Mouse (Mus musculus): ENCODE data around the gene Abi3. TPM values are rescaled to one million over a fixed set of nuclear protein-coding genes. Genes with fewer than 3 reads are reported as not detected.

Abi3 gene
- polyA plus RNA-seq, 1 experiment from 2014 or later: 1.5 TPM

DNA sequence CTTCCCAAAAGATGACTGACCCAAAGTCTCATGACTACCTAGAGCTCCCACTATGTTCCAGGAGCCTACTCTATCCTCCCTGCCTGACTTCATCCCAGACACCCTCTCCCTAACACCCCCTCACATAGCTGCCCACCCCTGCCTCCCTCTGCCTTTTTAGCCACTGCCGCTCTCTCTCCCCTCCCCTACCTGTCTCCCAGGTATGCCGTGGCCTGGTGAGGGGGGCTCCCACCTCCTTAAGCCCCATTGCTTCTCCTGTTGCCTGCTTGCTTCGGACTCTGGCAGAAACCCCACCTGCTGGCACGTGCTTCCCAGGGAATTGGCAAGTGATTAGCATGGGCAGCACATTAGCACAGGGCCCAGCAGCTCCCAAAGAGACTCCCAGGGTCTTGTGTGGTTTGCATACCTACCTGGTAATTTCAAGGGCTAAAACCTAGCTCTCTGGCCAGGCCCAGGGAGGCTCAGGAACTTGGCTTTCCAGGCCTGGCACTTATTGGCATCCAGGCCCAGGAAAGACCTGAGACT, 12.7 kb downstream of the Abi3 start:
- no peak overlapping the region for H3K9ac ChIP-seq
- H3K4me2 ChIP-seq: no peak overlapping the region
- H3K9me3 ChIP-seq (replicated peaks): no peaks in the 10 kb centered on the region
- H3K27ac ChIP-seq: no peak overlapping the region
- no peak for ATAC-seq
- H3K27me3 ChIP-seq: peaks cover 96% of the 10 kb centered on the region
- WGBS: 37% methylated on average over 4 of the region's 4 CpGs
- H3K4me3 ChIP-seq: no peak overlapping the region
- H3K36me3 ChIP-seq (ENCODE audit: poor library complexity, severe bottlenecking): no peaks in the 10 kb centered on the region
- peaks cover 33% of the 10 kb centered on the region for H3K4me1 ChIP-seq

DNA sequence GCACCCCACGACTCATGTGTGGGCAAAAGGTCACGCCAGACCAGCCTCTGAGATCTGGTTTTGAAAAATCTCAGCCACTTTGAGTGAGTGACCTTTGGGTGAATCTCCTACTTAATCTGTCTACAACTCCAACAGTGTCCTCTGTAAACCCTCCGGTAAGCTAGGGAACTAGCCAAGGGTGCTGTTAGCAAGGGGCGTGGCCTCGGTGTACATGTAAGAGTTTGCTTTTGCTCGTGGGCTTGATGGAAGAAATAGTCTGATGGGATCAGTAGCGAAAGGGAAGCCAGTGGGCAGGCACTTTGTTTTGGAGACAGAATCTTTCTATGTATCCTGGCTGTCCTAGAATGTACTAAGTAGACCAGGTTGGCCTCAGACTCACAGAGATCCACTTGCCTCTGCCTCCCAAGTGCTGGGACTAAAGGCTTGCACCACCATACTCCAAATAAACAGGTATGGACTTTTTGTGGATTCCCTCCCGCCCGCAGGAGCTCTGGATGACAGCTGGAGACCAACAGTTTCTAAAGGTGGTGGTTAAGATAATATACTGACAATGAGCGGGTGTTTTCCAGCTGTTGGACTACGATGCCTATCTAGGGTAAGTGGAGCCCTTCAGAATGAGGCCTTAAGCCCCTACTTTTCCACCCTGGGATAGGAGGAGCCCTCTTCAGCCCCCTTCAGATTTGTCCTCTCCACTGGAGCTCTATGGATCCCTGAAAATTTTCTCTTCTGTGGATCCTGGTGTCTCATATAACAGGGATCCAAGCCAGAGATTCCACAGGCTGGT, 13.9 kb downstream of the Abi3 start:
- H3K4me1 ChIP-seq: peaks cover 26% of the 10 kb centered on the region
- H3K36me3 ChIP-seq (ENCODE audit: poor library complexity, severe bottlenecking): no peaks in the 10 kb centered on the region
- H3K27ac ChIP-seq: no peak overlapping the region
- H3K9me3 ChIP-seq (replicated peaks): no peaks in the 10 kb centered on the region
- WGBS: 82% methylated on average over 11 of the region's 11 CpGs
- no peak for ATAC-seq
- H3K4me3 ChIP-seq: no peak overlapping the region
- no peak overlapping the region for H3K4me2 ChIP-seq
- H3K9ac ChIP-seq: no peak overlapping the region
- H3K27me3 ChIP-seq: peaks cover 88% of the 10 kb centered on the region

- Histone ChIP-seq H3K27me3 (peaks cover 88% of the 10 kb centered on the region), H3K4me2 (no peak overlapping the region), H3K27ac (no peak overlapping the region), H3K36me3 (ENCODE audit: poor library complexity, severe bottlenecking) (no peaks in the 10 kb centered on the region), H3K4me3 (no peak overlapping the region), H3K9ac (no peak overlapping the region), H3K4me1 (peaks cover 25% of the 10 kb centered on the region), H3K9me3 (replicated peaks) (no peaks in the 10 kb centered on the region)
- ATAC-seq: no peak
- WGBS: 19% methylated on average over 3 of the region's 3 CpGs
These were observed 14.7 kb downstream of the Abi3 start for GRCm38 (mm10) chr11:95827464-95828085.

- Histone ChIP-seq H3K9ac (no peak overlapping the region), H3K4me2 (no peak overlapping the region), H3K4me1 (peaks cover 25% of the 10 kb centered on the region), H3K36me3 (ENCODE audit: poor library complexity, severe bottlenecking) (no peaks in the 10 kb centered on the region), H3K27ac (no peak overlapping the region), H3K9me3 (replicated peaks) (no peaks in the 10 kb centered on the region), H3K4me3 (no peak overlapping the region), H3K27me3 (peaks cover 85% of the 10 kb centered on the region)
- ATAC-seq: no peak
- 30% methylated on average over 3 of the region's 3 CpGs for WGBS
These were observed 15.2 kb downstream of the Abi3 start for GRCm38 (mm10) chr11:95827168-95827447.

DNA sequence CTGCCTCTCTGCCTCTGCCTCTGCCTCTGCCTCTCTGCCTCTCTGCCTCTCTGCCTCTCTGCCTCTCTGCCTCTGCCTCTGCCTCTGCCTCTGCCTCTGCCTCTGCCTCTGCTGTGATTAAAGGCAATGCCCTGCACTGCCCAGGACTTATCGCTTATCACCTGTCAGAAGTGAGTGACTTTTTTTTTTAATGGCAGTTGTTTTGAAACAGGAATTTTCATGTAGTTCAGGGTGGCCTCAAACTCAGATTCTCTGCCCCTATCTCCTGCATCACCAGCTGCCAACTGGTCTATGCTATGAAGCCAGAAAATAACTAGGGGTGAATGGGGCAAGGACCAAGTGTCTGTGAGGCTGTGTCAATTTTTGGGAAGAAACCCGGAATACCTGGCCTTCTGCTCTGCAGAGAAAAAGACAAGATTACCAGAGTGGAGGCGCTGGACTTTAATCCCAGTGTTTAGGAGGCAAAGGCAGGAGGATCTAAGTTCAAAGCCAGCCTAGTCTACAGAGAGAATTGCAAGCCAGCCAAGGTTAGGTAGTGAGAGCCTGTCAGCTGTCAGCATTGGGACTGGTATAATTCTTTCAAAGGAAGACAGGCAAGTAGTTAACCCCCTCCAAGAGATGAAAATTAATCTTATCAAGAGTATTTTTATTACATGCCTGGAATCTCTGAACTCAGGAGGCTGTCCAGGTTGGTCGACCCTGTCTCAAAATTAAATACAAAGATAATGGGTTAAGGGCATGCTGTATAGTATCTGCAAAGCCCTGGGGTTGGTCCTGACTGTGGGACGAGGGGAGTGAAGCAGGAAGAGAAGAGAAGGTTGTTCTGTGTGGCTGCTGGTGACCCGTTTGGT, 15.7 kb downstream of the Abi3 start:
- no peaks in the 10 kb centered on the region for H3K9me3 ChIP-seq (replicated peaks)
- 60% methylated on average over 6 of the region's 6 CpGs for WGBS
- H3K9ac ChIP-seq: no peak overlapping the region
- no peak overlapping the region for H3K4me3 ChIP-seq
- no peak overlapping the region for H3K27ac ChIP-seq
- H3K36me3 ChIP-seq (ENCODE audit: poor library complexity, severe bottlenecking): no peaks in the 10 kb centered on the region
- H3K4me1 ChIP-seq: peaks cover 25% of the 10 kb centered on the region
- H3K4me2 ChIP-seq: no peak overlapping the region
- no peak for ATAC-seq
- H3K27me3 ChIP-seq: peaks cover 79% of the 10 kb centered on the region

- Histone ChIP-seq H3K9ac (no peak overlapping the region), H3K4me2 (no peak overlapping the region), H3K9me3 (replicated peaks) (no peaks in the 10 kb centered on the region), H3K36me3 (ENCODE audit: poor library complexity, severe bottlenecking) (no peaks in the 10 kb centered on the region), H3K4me1 (peaks cover 16% of the 10 kb centered on the region), H3K27me3 (peaks cover 70% of the 10 kb centered on the region), H3K27ac (no peak overlapping the region), H3K4me3 (no peak overlapping the region)
- WGBS: 46% methylated on average over 3 of the region's 3 CpGs
- ATAC-seq: no peak
These were observed 16.7 kb downstream of the Abi3 start for GRCm38 (mm10) chr11:95825625-95826024.

GRCm38 (mm10) chr11:95824877-95825243, 17.4 kb downstream of the Abi3 start:
- peak overlapping the region; percentile 99 for H3K4me2 ChIP-seq
- H3K27ac ChIP-seq: no peak overlapping the region
- H3K27me3 ChIP-seq: peaks cover 62% of the 10 kb centered on the region
- 1% methylated on average over 10 of the region's 11 CpGs for WGBS
- no peaks in the 10 kb centered on the region for H3K9me3 ChIP-seq (replicated peaks)
- H3K9ac ChIP-seq: peak overlapping the region; percentile 73
- no peaks in the 10 kb centered on the region for H3K36me3 ChIP-seq (ENCODE audit: poor library complexity, severe bottlenecking)
- H3K4me3 ChIP-seq: peak overlapping the region; percentile 65
- peaks cover 11% of the 10 kb centered on the region for H3K4me1 ChIP-seq
- ATAC-seq: no peak; the same call in 1 of the 2 replicates

DNA sequence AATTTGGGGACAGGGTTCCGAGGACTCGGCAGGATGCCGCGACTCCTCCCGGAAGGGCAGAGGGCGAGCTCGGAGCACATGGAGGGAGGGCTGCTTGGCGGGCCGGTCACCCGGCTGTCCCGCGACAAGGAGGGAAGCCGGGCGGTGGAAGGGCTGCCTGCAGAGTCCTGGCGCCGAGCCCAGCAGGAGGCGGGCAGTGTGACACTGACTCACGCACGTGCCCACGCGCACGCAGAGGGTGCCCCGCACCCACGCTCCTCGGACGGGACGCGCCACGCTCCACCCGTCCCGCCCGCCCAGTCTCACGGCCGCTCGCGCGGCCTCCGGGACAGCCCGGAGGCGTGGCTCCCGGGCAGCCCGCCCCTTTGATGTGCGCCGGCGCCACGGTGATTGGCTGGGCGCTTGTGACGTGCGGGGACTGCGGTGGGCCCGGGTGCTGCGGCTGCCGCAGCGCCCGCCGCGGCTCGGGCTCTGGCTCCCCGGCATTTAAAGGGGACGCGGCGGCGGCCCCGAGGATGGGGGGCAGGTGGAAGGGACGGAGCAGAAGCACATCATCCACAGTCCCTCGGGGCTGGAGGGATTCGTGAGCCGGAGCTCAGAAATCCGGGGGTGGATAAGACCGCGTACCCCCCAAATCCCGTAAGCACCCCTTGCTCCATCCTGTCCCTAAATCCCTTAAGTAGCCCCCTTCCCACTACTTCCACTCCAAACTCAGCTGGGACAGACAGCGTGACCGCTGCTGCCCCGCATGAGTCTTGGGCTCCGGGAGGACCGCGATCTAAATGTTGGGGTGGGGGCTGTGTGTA, 18.0 kb downstream of the Abi3 start, which contains the start of gene Phospho1:
Gene Phospho1, plus strand, starts transcription at position 429 of the 806 bp plus-strand sequence.
- peak within 1 kb of the TSS; percentile 73 for H3K9ac ChIP-seq
- no peak within 1 kb of the TSS for H3K27ac ChIP-seq
- peak within 1 kb of the TSS; percentile 99 for H3K4me2 ChIP-seq
- under 1% methylated on average over 70 of the region's 78 CpGs for WGBS
- peak within 1 kb of the TSS; percentile 65 for H3K4me3 ChIP-seq
- H3K4me1 ChIP-seq: peaks cover 11% of the 10 kb centered on the region
- ATAC-seq: peak; percentile 99
- H3K9me3 ChIP-seq (replicated peaks): no peaks in the 10 kb centered on the region
- H3K27me3 ChIP-seq: peaks cover 56% of the 10 kb centered on the region
- H3K36me3 ChIP-seq (ENCODE audit: poor library complexity, severe bottlenecking): no peaks in the 10 kb centered on the region

DNA sequence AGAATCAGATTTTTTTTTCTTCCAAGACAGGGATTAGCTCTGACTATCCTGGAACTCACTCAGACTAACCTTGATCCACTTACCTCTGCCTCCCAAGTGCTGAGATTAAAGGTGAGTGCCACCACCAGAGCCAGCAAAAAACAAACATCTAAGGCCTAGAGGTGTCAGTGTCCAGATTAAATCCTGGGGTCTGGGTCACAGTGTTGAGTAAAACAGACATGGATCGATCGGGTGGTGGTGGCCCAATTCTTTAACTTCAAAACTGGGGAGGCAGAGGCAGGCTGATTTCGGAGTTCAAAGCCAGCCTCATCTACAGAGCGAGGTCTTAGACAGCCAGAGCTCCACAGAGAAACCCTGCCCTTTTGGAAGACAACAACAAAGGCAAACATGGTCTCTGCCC, 19.8 kb downstream of the Abi3 start:
- Histone ChIP-seq H3K9ac (no peak overlapping the region), H3K27ac (no peak overlapping the region), H3K4me2 (no peak overlapping the region), H3K4me1 (peaks cover 11% of the 10 kb centered on the region), H3K4me3 (no peak overlapping the region), H3K36me3 (ENCODE audit: poor library complexity, severe bottlenecking) (no peaks in the 10 kb centered on the region), H3K9me3 (replicated peaks) (no peaks in the 10 kb centered on the region), H3K27me3 (peaks cover 39% of the 10 kb centered on the region)
- 95% methylated on average over 4 of the region's 4 CpGs for WGBS
- ATAC-seq: no peak

- Histone ChIP-seq H3K36me3 (ENCODE audit: poor library complexity, severe bottlenecking) (no peaks in the 10 kb centered on the region), H3K4me1 (peaks cover 11% of the 10 kb centered on the region), H3K4me3 (no peak overlapping the region), H3K9ac (no peak overlapping the region), H3K9me3 (replicated peaks) (no peaks in the 10 kb centered on the region), H3K27ac (no peak overlapping the region), H3K27me3 (peaks cover 30% of the 10 kb centered on the region), H3K4me2 (no peak overlapping the region)
- ATAC-seq: no peak
- WGBS: 85% methylated on average over 3 of the region's 3 CpGs
These were observed 20.8 kb downstream of the Abi3 start for GRCm38 (mm10) chr11:95821511-95821910.

GRCm38 (mm10) chr11:95819138-95819537, 23.1 kb downstream of the Abi3 start:
- H3K36me3 ChIP-seq (ENCODE audit: poor library complexity, severe bottlenecking): no peaks in the 10 kb centered on the region
- H3K9ac ChIP-seq: no peak overlapping the region
- H3K4me3 ChIP-seq: no peak overlapping the region
- WGBS: 88% methylated on average over 8 of the region's 8 CpGs
- H3K9me3 ChIP-seq (replicated peaks): no peaks in the 10 kb centered on the region
- H3K27ac ChIP-seq: no peak overlapping the region
- ATAC-seq: no peak
- no peak overlapping the region for H3K4me2 ChIP-seq
- H3K4me1 ChIP-seq: peaks cover 3% of the 10 kb centered on the region; the same call in 1 of the 2 replicates
- H3K27me3 ChIP-seq: peaks cover 13% of the 10 kb centered on the region
